Mouse (Mus musculus): Measurements from ENCODE around the gene Aurkb. TPM values are rescaled to one million over a fixed set of nuclear protein-coding genes. Genes with fewer than 3 reads are reported as not detected.

Aurkb gene
- total and polyA plus RNA-seq, 3 experiments, result 120 to 170 (median 159) TPM

DNA sequence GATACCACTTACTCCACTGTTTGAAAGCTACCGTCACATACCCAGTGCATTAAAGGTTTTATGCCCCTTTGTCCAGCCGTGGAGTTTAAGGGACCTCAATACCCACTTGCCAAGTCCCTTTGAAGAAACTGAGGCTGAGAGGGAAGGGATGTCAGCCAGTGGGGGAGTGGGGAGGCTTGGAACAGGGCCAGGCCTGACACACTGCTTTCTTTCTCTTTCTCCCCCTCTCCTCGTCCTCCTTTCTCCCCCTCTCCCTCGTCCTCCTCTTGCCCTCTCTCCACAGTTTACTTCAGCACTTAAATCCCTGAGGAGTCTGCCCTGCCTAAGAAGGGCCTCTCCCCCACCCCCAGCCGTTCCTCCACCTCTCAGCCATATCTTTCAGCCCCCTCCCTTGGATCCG lies 44.9 kb downstream of the Aurkb start:
- DNase-seq (ENCODE audit: low read depth, low spot score), result no peak
- Histone ChIP-seq H3K36me3 (ENCODE audit: control insufficient read depth in 1 of 2, insufficient read depth in 2 of 2, low read length in 2 of 2) (peaks cover 6 to 7% of the 10 kb centered on the region in 2 experiments), H3K9me3 (replicated peaks; ENCODE audit: insufficient read depth, low read length) (no peaks in the 10 kb centered on the region), H3K9ac (ENCODE audit: control insufficient read depth, low read depth, low read length, poor library complexity, severe bottlenecking) (no peak overlapping the region), H3K4me3 (ENCODE audit: control insufficient read depth in 1 of 2, insufficient read depth in 1 of 2, low read depth in 2 of 2, low read length in 2 of 2) (no peak overlapping the region), H3K27ac (ENCODE audit: control insufficient read depth, low read depth, low read length) (no peak overlapping the region), H3K27me3 (ENCODE audit: control insufficient read depth in 1 of 2, insufficient read depth in 2 of 2, low read length in 2 of 2) (no peaks in the 10 kb centered on the region), H3K79me2 (ENCODE audit: control insufficient read depth, insufficient read depth, low read length, poor library complexity) (peaks cover 17% of the 10 kb centered on the region), H3K4me1 (ENCODE audit: control insufficient read depth in 1 of 2, insufficient read depth in 2 of 2, low read length in 2 of 2) (peaks cover 3 to 16% of the 10 kb centered on the region in 2 experiments; a peak in 3 of 4 replicates)
- no peak for TF ChIP-seq ETS1 (IDR thresholded peaks at IDR 0.05; ENCODE audit: low read depth, low read length)
- TF ChIP-seq TCF12 (IDR thresholded peaks at IDR 0.05; ENCODE audit: low read depth, low read length), result no peak
- TF ChIP-seq MEF2A (IDR thresholded peaks at IDR 0.05; ENCODE audit: extremely low read depth, insufficient replicate concordance, low read depth, low read length, poor library complexity, severe bottlenecking), result no peak
- TF ChIP-seq TBP (IDR thresholded peaks at IDR 0.05; ENCODE audit: low read depth, low read length), result no peak
- no peak for TF ChIP-seq SIN3A (IDR thresholded peaks at IDR 0.05; ENCODE audit: low read length)
- TF ChIP-seq POLR2A (IDR thresholded peaks at IDR 0.05; ENCODE audit: control insufficient read depth in 1 of 2, insufficient read depth in 1 of 2, low read depth in 1 of 2, low read length in 2 of 2, poor library complexity in 1 of 2), result no peak
- no peak for TF ChIP-seq USF2 (IDR thresholded peaks at IDR 0.05; ENCODE audit: borderline replicate concordance in 1 of 2, insufficient read depth in 1 of 2, low read depth in 1 of 2, low read length in 2 of 2)
- TF ChIP-seq ZC3H11A (IDR thresholded peaks at IDR 0.05; ENCODE audit: low read depth, low read length), result no peak
- no peak for TF ChIP-seq GATA1 (IDR thresholded peaks at IDR 0.05; ENCODE audit: low read depth, low read length)
- TF ChIP-seq CHD2 (IDR thresholded peaks at IDR 0.05; ENCODE audit: low read length), result no peak
- no peak for TF ChIP-seq MYB (IDR thresholded peaks at IDR 0.05; ENCODE audit: low read depth, low read length)
- TF ChIP-seq RCOR1 (IDR thresholded peaks at IDR 0.05; ENCODE audit: low read depth, low read length), result no peak
- no peak for TF ChIP-seq MYC (IDR thresholded peaks at IDR 0.05; ENCODE audit: low read depth, low read length)
- no peak for TF ChIP-seq MXI1 (IDR thresholded peaks at IDR 0.05; ENCODE audit: low read depth, low read length)
- no peak for TF ChIP-seq MAX (IDR thresholded peaks at IDR 0.05; ENCODE audit: low read length)
- TF ChIP-seq KAT2A (conservative IDR thresholded peaks at IDR 0.05; ENCODE audit: low read depth, low read length), result no peak
- no peak for TF ChIP-seq JUND (IDR thresholded peaks at IDR 0.05; ENCODE audit: low read depth, low read length)
- TF ChIP-seq HCFC1 (IDR thresholded peaks at IDR 0.05; ENCODE audit: low read depth, low read length), result no peak
- no peak for TF ChIP-seq MAZ (IDR thresholded peaks at IDR 0.05; ENCODE audit: low read depth, low read length)

DNA sequence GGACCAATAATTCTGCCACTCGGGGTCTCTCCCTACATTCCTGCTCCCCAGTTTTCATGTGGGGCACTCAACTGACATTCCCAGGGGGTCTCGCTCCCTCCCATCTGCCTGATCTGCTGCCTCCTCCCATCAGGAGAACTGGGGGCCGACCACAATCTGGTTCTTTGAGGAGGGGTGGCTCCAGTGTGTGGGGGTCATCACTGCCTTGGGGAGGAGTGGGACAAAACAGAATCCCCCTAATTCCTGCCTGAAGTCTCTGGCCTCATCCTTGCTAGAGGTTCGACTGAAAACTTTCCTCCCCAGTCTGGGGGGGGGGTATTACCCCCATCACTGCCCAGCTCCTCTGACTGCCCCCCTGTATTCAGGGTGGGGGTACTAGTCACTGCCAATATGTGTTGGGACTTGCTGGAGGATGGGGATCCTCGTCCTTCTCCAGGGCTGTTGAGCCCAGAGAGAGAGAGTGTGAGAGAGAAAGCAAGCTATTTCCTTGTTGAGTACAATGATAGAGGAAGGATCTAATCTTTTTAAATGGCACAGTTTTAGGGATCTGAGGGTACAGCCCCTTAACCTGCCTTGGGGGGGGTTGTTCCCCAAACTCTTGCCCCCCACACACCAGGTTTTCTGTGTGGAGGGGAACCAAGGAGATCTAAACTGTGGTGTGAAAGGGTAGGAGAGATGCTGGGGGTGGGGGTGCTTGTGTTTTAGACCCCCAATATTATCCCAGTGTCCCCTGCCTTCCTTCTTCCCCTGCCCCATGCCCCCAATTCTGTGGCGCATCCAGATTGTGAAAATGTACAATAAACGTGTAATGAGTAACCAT lies 46.3 kb downstream of the Aurkb start:
- no peaks in the 10 kb centered on the region for H3K9me3 ChIP-seq (replicated peaks; ENCODE audit: insufficient read depth, low read length)
- H3K4me1 ChIP-seq (ENCODE audit: control insufficient read depth in 1 of 2, insufficient read depth in 2 of 2, low read length in 2 of 2), result peaks cover 6 to 16% of the 10 kb centered on the region in 2 experiments; a peak in 3 of 4 replicates
- peak in 1 of 2 experiments; percentile 19; a peak in 1 of 4 replicates for TF ChIP-seq POLR2A (IDR thresholded peaks at IDR 0.05; ENCODE audit: control insufficient read depth in 1 of 2, insufficient read depth in 1 of 2, low read depth in 1 of 2, low read length in 2 of 2, poor library complexity in 1 of 2)
- no peak for TF ChIP-seq CHD2 (IDR thresholded peaks at IDR 0.05; ENCODE audit: low read length)
- peaks cover 6 to 7% of the 10 kb centered on the region in 2 experiments for H3K36me3 ChIP-seq (ENCODE audit: control insufficient read depth in 1 of 2, insufficient read depth in 2 of 2, low read length in 2 of 2)
- H3K27me3 ChIP-seq (ENCODE audit: control insufficient read depth in 1 of 2, insufficient read depth in 2 of 2, low read length in 2 of 2), result no peaks in the 10 kb centered on the region
- no peak overlapping the region for H3K9ac ChIP-seq (ENCODE audit: control insufficient read depth, low read depth, low read length, poor library complexity, severe bottlenecking)
- H3K79me2 ChIP-seq (ENCODE audit: control insufficient read depth, insufficient read depth, low read length, poor library complexity), result peaks cover 17% of the 10 kb centered on the region
- H3K4me3 ChIP-seq (ENCODE audit: control insufficient read depth in 1 of 2, insufficient read depth in 1 of 2, low read depth in 2 of 2, low read length in 2 of 2), result no peak overlapping the region
- DNase-seq (ENCODE audit: low read depth, low spot score), result no peak
- H3K27ac ChIP-seq (ENCODE audit: control insufficient read depth, low read depth, low read length), result no peak overlapping the region

Data from MEL (cell line).